16 mouse cellular contexts compared by ENCODE assay signal in the genomic region with DNA sequence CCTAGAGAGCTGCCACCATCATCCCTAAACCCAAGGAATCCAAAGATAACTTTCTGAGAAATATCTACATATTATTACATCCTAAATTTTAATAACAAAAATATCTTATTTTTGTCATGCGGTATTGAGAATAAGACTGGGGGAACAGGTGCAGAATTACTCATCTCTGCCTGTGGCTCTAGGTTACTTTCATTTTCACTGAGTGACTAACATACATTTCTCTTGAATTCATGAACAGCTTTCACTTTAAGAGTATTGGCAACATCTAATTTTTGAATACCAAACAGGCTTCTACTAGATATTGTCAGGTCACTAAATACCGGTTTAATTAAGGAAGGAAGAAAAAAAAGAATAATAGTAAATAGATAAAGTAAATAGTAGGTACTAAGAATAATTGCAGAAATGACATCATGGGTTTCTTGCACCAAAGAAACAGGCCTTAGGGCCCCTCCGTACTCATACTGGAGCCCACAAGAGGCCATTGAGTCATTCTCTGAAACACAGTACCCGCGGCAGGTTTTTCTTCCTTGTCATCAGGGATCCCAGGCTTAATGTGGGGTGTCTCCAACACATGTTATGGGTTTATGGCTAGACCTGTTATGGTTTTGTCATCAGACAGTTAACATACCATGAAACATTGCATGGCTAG.
"Had no signal": no experiment of that assay in that cellular context is flagged by ENCODE, and none has a peak within 500 bp of the region (broad histone marks: within the 10 kb centered on the region; RNA-seq: fewer than 3 reads in every experiment).

No protein-coding gene starts in this region.

- H3K27ac ChIP-seq: neural tube, embryonic 13.5 days; neural tube, embryonic 15.5 days; stomach, embryonic 15.5 days; stomach, postnatal 0 days had no signal

- H3K4me3 ChIP-seq: neural tube, embryonic 13.5 days; neural tube, embryonic 15.5 days; stomach, embryonic 15.5 days had no signal

- H3K4me2 ChIP-seq: neural tube, embryonic 13.5 days; neural tube, embryonic 15.5 days; stomach, embryonic 15.5 days had no signal

- H3K9me3 ChIP-seq: neural tube, embryonic 13.5 days; neural tube, embryonic 15.5 days; stomach, embryonic 15.5 days had no signal

- H3K27me3 ChIP-seq: neural tube, embryonic 13.5 days; neural tube, embryonic 15.5 days; stomach, embryonic 15.5 days had no signal

- H3K9ac ChIP-seq: neural tube, embryonic 13.5 days; neural tube, embryonic 15.5 days; stomach, embryonic 15.5 days had no signal

- DNase-seq: retina, postnatal 1 day; right cerebral cortex, adult 18-20 months; right cerebral cortex, postnatal 14 days; right cerebral cortex, postnatal 25 days; right cerebral cortex, postnatal 4 days; spleen, adult 18-20 months; thymus, adult 18-20 months; thymus, adult 2 months; thymus, postnatal 14 days; thymus, postnatal 25 days; thymus, postnatal 36 days; thymus, postnatal 4 days had no signal

- H3K4me1 ChIP-seq: neural tube, embryonic 13.5 days; neural tube, embryonic 15.5 days; stomach, embryonic 15.5 days had no signal

- H3K36me3 ChIP-seq: neural tube, embryonic 13.5 days; neural tube, embryonic 15.5 days; stomach, embryonic 15.5 days had no signal
